Mouse (Mus musculus) fat pad, adult 2 months (tissue): ENCODE measurements around the gene Bet1l.
"Not testable (repeated sequence)": the region's sequence is repeated elsewhere in the genome, so short reads cannot be mapped to it uniquely, and the experiment has no call there.

Experiments used
- DNase-seq: peaks from one replicate; pipeline ENCODE4 v3.0.0-alpha.2; 2011; ENCODE audit warnings: low read depth, low spot score; ENCODE audit errors: extremely low read depth

Bet1l gene

GRCm38 (mm10) chr7:140857550-140858505 is at the start of gene Bet1l:
TSS of gene Bet1l (minus strand) at chr7:140857577.
- DNase-seq = no peak

- DNase-seq = no peak
Observed at GRCm38 (mm10) chr7:140907131-140907530, 49.8 kb upstream of the Bet1l start.

DNA sequence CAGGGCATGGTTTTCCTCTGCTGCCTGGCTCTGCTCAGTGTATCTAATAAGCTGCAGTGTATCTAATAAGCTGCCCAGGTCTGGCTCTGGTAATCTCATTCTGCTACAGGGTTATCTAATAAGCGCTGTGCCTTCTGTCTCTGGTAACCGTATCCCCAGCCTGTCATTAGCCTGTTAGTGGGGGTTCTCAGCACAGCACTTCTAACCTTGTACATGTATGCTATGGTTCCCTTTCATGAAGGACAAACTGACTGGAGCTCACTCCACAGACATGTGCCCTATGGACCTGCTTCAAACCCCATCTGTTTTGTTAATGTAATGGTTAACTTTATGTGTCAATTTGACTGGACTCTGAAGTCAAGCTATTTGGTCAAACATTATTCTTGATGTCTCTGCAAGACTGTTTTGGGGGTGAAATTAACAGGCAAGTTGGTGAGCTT is 48.3 kb upstream of the Bet1l start:
- DNase-seq = no peak

DNA sequence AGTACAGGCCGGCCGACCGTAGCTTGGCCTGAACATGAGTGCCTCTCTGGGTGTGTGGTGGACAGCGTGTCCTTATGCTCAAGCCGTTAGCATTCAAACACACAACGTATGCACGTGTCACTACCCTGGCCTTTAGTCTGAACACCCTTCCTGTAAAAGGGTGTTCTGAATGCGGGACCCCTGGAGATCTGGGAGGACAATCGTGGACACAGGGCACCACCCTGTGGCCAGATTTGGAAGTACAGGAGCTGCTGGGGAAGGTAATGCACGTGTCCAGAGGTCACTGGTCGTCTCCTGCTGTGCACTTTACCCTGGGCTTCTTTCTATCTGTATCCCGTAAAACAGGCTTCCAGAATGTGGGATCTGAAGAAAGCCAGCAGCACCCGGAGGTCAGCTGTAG is 45.8 kb upstream of the Bet1l start:
- no peak for DNase-seq

DNA sequence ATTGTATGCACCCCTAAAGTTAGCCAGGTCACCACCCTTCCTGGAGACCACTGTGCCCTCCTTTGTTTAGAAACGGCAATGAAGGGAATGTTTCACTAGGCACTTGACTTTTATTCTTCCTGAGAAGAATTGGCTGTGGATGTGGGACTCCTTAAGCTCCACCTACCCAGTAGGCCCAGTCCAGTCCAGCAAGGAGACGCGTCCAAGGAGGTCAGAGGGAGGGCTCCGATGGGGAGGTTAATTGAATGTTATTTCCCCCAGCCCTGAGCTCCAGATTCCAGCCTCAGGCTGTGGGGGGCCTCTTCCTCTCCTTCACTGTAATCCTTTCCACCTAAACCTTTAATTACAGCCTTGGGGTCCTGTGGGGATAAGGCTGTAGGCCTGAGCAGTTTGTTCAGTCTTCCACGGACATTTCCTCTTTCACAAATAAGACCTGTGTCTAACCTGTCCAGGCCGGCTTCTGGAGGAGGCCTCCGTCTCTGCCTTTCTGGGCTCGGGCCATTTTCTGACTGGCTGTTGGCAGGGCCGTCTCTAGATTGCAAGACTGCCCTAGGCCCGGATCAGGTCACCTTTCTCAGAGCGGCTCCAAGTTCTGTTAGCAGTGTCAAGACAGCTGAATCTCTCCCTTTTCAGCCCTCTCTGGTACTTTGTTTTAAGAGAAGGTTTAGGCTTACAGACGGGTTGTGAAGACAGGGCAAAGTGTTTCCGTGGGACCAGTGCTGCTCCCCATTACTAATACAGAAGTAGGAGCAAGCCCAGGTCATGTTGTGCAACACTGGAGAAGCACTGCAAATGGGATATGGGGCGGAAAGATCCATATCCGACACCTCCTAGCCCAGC is 44.9 kb upstream of the Bet1l start:
- peak; percentile 87 for DNase-seq

- DNase-seq = no peak
Observed at GRCm38 (mm10) chr7:140900220-140900619, 42.8 kb upstream of the Bet1l start, which contains the start of gene Cox8b. TSS of gene Cox8b (minus strand) at chr7:140900446.

DNA sequence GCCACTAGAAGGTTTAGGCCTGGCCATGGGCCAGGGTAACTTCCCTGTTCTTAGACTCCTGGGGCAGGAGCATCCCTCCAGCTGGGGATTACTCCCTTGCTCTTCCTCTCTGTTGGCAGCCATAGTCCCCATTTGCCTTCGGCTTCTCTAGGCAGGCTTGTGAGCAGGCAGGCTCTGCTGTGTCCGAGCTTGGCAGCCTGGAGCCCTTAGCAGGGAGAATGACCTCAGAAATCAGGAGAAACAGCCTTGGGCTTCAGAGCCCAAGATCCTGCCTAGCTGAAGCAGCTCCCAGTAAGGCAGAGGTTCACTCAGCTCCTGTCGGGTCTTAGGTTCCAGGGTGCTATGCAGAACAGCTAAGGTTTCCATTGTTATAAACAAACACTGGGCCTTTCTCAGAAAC is 41.7 kb upstream of the Bet1l start:
- peak; percentile 81 for DNase-seq

GRCm38 (mm10) chr7:140897863-140898262 is 40.5 kb upstream of the Bet1l start:
- peak; percentile 58 for DNase-seq

DNA sequence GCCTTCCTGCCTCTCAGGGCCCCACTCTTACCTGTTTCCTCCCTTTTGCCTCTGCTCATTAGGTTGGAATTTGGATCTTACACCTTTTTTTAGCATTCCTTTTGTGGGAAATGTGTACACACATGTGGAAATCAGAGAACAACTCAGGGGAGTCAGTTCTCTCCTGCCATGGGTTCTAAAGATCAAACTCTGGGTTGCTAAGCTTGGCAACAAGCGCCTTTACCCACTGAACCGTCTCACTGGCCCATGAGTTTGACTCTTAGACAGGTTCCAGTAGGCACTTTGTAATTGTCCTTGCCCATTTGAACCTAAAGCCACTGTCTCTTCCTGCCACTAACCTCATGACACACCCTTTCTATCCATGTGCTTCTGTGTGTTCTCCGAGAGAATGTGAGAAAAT is 37.2 kb upstream of the Bet1l start:
- no peak for DNase-seq

- DNase-seq = peak; percentile 92
Observed at GRCm38 (mm10) chr7:140894031-140894430, 36.7 kb upstream of the Bet1l start.

DNA sequence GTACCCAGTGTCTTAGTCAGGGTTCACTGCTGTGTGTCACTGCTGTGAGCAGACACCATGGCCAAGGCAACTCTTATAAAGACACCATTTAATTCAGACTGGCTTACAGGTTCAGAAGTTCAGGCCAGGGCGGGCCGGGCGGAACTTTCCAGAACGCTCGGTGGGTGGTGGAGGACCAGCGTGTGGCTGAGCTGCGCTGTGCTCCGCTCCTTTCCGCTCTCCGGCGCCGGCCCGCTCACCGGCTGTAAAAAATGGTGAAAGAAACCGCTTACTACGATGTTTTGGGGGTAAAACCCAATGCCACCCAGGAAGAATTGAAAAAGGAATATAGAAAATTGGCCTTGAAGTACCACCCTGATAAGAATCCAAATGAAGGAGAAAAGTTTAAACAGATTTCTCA is 33.3 kb upstream of the Bet1l start:
- DNase-seq = not testable (repeated sequence)

- DNase-seq = no peak
Observed at GRCm38 (mm10) chr7:140882469-140882803, 25.1 kb upstream of the Bet1l start.

GRCm38 (mm10) chr7:140881696-140882468 is 24.5 kb upstream of the Bet1l start, which contains the start of the genes Psmd13 and Sirt3:
TSS of gene Psmd13 (plus strand) at chr7:140881968.
TSS of gene Sirt3 (minus strand) at chr7:140882309.
- DNase-seq = no peak

DNA sequence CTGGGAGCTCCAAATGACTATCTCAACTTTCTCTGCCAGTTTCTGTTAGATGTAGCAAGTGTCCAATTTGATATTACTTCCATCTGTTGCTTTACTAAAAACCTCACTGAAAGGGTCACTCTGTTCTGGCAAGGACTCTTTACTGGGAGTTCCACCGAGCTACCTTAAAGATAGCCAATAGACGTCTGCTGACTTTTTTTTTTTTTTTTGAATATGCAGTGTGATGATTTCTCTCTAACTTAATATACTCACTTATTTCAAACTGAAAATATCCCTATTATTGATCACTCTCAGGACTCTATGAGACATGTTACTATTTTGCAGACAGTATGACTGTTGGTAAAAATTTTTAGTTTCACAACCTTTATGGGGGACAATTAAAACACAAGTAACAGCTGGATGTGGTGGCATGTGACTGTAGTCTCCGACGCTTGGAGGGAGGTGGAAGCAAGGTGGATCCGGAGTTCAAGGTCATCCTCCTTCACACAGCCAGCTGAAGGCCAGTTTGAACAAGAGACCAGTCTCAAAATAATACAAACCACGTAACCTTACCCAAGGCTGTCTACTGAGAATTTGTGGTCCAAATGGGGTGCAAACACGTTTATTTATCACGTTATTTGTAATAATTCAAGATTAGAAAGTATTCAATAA is 23.6 kb upstream of the Bet1l start:
- no peak for DNase-seq

DNA sequence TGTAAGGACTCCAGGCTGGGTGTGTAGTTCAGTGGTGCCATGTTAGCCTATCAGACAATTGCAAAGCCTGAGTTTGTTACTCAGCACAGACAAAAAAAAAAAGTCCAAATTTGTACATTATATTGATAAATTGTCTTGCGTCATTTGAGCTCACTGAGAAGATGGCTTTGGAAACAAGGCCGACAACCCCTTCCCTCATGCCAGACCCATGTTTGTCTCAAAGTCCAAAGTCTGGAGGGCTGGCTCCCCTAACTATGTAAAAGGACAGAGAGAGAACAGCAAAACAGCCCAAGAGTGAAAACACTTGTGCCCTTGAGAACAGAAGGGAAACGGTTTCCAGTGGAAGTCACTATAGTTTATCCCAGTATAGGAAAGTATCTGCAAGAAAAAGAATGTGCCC is 23.0 kb upstream of the Bet1l start:
- DNase-seq = no peak

- DNase-seq = no peak
Observed at GRCm38 (mm10) chr7:140879355-140879754, 22.0 kb upstream of the Bet1l start.

DNA sequence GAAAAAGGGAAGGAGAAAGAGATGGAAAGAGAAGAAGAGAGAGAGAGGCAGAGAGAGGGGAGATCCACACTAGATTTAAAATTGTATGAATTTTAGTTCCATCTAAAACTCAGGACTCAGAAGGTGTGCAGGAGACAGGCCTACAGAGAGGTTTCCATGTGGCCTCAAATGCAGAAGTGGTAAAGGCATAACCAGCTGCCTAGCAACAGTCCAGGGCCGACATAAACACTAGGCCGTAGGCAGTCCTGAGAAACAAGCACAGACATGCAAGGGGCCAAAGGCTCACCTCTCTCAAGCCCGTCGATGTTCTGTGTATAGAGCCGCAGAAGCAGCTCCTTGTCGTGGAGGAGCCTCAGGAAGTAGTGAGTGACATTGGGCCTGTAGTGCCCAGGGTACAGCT is 20.0 kb upstream of the Bet1l start:
- DNase-seq = no peak

- no peak for DNase-seq
Observed at GRCm38 (mm10) chr7:140874224-140874623, 16.8 kb upstream of the Bet1l start.

- DNase-seq = no peak
Observed at GRCm38 (mm10) chr7:140864761-140865160, 7.4 kb upstream of the Bet1l start.

GRCm38 (mm10) chr7:140860728-140861127 is 3.4 kb upstream of the Bet1l start:
- no peak for DNase-seq
